Mouse (Mus musculus): ENCODE results near the gene Mmgt2. TPM values are rescaled to one million over a fixed set of nuclear protein-coding genes. Genes with fewer than 3 reads are reported as not detected.

Mmgt2 gene
- polyA plus RNA-seq, 1 experiment from 2014 or later = 42.8 TPM

DNA sequence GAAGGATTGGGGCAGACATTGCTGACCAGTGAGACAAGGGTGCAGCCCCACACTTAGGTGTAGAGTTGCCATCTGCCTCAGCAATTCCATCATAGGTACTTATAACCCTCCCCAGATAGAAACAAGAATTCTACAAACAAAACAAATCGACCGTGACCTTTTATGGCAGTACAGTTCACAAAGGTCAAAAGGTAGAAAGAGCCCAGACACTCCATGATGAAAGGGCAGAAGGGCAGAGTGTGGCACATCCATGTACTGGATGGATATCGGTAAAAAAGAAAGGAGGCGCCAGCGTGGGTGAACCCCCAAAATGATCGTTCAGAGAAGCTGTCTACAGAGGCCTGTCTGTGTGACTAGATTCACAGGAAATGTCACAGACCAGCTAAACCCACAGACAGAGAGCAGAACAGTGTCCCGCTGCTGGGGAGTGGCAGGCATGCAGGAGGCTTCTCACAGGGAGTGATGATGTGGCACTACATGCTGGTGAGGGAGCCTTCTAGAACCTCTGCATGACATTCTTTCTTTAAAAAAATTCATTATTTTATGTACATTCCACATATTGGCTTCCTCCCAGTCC, 30.4 kb downstream of the Mmgt2 start:
- no peaks in the 10 kb centered on the region for H3K9me3 ChIP-seq
- H3K9ac ChIP-seq = 0 out of 2 replicates have a peak overlapping the region, but pooled peaks have one; percentile 14
- H3K36me3 ChIP-seq = no peaks in the 10 kb centered on the region
- H3K4me1 ChIP-seq = peaks cover 4% of the 10 kb centered on the region; the same call in 1 of the 2 replicates
- H3K27ac ChIP-seq (replicated peaks) = no peak overlapping the region
- H3K4me3 ChIP-seq = no peak overlapping the region
- 76% methylated on average over 7 of the region's 7 CpGs for WGBS
- ATAC-seq (ENCODE audit: extremely low read depth, insufficient number of reproducible peaks, low FRiP score, low TSS enrichment) = no peak
- H3K27me3 ChIP-seq (replicated peaks) = no peaks in the 10 kb centered on the region
- no peak overlapping the region for H3K4me2 ChIP-seq

DNA sequence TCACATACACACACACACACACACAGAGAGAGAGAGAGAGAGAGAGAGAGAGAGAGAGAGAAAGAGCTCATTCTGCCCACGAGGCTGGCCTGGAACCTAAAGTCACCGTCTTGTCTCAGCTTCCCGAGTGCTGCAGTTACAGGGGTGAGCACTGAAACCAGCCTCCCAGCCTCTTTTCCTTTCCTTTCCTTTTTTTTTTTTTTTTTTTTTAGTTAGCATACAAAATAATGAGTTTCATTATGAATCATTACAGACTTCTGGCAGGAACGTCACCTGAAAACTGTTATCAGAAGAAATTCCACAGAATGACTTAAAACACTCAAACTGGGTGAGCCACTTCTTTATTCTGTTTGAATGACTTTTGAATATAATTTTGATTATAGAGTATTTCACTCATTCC, 31.5 kb downstream of the Mmgt2 start:
- H3K27me3 ChIP-seq (replicated peaks) = no peaks in the 10 kb centered on the region
- WGBS = 72% methylated on average over 4 of the region's 4 CpGs
- no peak for ATAC-seq (ENCODE audit: extremely low read depth, insufficient number of reproducible peaks, low FRiP score, low TSS enrichment)
- no peak overlapping the region for H3K27ac ChIP-seq (replicated peaks)
- H3K4me2 ChIP-seq = no peak overlapping the region
- H3K9ac ChIP-seq = no peak overlapping the region
- H3K36me3 ChIP-seq = no peaks in the 10 kb centered on the region
- H3K9me3 ChIP-seq = no peaks in the 10 kb centered on the region
- H3K4me3 ChIP-seq = no peak overlapping the region
- peaks cover 4% of the 10 kb centered on the region; the same call in 1 of the 2 replicates for H3K4me1 ChIP-seq

DNA sequence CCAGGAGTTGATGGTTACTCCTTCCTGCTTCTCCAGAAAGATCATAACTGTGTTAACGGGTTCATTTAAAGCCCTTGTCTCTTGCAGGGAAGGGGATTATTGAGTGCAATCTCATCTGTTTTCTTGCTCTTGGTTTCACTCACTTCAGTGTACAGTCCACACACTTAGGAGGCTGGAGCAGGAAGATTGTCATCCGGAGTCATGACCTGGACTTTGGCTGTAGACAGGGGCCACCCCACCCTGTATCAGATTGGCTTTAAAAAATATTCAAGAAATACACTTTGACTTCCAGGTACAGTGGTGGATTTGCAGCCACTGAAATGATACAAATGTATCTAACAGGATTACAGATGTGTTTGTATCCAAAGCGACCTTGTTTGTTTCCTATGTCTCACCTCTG, 43.1 kb downstream of the Mmgt2 start:
- H3K27ac ChIP-seq (replicated peaks) = no peak overlapping the region
- H3K4me2 ChIP-seq = no peak overlapping the region
- H3K9ac ChIP-seq = no peak overlapping the region
- WGBS = 76% methylated on average over 3 of the region's 3 CpGs
- no peaks in the 10 kb centered on the region for H3K4me1 ChIP-seq
- H3K9me3 ChIP-seq = 0 out of 2 replicates have a peak, but pooled peaks cover 3% of the 10 kb centered on the region
- no peaks in the 10 kb centered on the region for H3K36me3 ChIP-seq
- H3K27me3 ChIP-seq (replicated peaks) = no peaks in the 10 kb centered on the region
- ATAC-seq (ENCODE audit: extremely low read depth, insufficient number of reproducible peaks, low FRiP score, low TSS enrichment) = no peak
- no peak overlapping the region for H3K4me3 ChIP-seq

DNA sequence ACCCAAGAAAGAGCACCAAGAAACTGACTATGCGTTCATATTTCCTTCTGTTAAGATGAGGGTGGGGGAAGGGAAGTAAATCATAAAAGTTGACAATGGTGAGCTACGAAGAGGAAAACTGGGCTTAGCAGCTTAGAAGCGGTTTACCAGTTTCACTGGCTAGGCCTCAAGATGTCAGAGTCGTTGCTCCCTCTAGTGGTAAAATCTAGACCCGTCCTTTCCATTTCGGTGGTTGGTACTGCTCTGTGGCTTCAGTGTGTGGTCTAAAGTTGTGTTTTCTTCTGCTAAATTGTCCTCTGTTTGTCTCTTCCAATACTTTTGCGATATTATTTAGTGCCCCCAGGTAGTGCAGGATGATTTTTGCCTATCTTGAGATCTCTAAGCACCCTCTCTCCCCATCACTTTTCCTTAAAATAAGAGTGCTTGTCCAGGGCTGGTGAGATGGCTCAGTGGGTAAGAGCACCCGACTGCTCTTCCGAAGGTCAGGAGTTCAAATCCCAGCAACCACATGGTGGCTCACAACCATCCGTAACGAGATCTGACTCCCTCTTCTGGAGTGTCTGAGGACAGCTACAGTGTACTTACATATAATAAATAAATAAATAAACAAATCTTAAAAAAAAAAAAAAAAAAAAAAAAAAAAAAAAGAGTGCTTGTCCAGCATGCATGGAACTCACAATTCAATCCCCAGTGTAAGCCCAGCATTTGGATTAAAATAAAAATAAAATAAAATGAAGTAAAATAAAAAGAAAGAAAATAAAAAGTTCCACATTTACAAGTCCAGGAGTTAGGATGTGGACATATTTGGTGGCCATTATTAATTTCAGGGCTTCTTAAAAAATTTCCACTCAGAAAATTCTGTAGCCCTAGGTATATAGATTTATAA, 45.1 kb downstream of the Mmgt2 start:
- Histone ChIP-seq H3K9me3 (0 out of 2 replicates have a peak, but pooled peaks cover 3% of the 10 kb centered on the region), H3K4me3 (no peak overlapping the region), H3K9ac (no peak overlapping the region), H3K27me3 (replicated peaks) (no peaks in the 10 kb centered on the region), H3K27ac (replicated peaks) (no peak overlapping the region), H3K4me1 (no peaks in the 10 kb centered on the region), H3K36me3 (no peaks in the 10 kb centered on the region), H3K4me2 (no peak overlapping the region)
- peak; percentile 51; the same call in 1 of the 2 replicates for ATAC-seq (ENCODE audit: extremely low read depth, insufficient number of reproducible peaks, low FRiP score, low TSS enrichment)
- 25% methylated on average over 10 of the region's 11 CpGs for WGBS

DNA sequence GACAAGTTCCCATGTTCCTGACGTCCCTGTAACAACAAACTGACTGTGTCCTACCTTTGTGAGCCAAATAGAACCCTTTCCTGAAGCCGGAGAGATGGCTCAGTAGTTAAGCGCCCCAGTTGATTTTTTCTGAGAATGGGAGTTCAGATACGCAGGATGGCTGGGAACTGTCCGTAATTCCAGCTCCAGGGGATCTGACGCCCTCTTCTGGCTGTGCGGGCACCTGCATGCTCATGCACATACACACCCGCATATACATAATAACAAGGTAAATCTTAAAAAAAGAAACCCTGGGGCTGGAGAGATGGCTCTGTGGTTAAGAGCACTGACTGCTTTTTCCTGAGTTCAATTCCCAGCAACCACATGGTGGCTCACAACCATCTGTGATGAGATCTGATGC, 46.7 kb downstream of the Mmgt2 start:
- 89% methylated on average over 8 of the region's 8 CpGs for WGBS
- no peak overlapping the region for H3K4me3 ChIP-seq

DNA sequence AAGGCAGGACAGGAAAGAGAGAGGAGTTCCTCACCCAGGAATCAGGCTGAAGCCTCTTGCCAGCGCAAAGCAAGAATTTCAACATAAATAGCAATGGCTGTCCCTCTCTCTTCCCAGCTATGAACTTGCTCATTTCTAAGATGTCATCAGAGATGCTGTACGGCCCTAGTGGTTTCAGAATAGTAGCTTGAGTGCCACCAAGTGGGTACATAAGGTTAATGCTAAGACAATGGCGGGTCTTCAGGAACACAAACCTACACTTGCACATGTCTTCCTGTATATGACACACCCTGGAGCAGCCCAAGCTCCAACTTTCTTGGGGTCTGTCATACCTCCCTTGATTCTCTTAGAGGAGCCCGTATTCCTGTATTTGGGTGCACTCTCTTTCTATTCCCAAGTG, 51.3 kb downstream of the Mmgt2 start:
- no peak overlapping the region for H3K27ac ChIP-seq (replicated peaks)
- no peak overlapping the region for H3K4me3 ChIP-seq
- H3K27me3 ChIP-seq (replicated peaks) = no peaks in the 10 kb centered on the region
- no peaks in the 10 kb centered on the region for H3K36me3 ChIP-seq
- H3K9ac ChIP-seq = no peak overlapping the region
- no peak overlapping the region for H3K4me2 ChIP-seq
- no peaks in the 10 kb centered on the region for H3K4me1 ChIP-seq
- 53% methylated on average over 4 of the region's 4 CpGs for WGBS
- H3K9me3 ChIP-seq = 0 out of 2 replicates have a peak, but pooled peaks cover 3% of the 10 kb centered on the region
- no peak for ATAC-seq (ENCODE audit: extremely low read depth, insufficient number of reproducible peaks, low FRiP score, low TSS enrichment)

More for the DNA sequence above, 46.7 kb downstream of the Mmgt2 start:
- no peak overlapping the region for H3K9ac ChIP-seq
- no peak overlapping the region for H3K27ac ChIP-seq (replicated peaks)
- ATAC-seq (ENCODE audit: extremely low read depth, insufficient number of reproducible peaks, low FRiP score, low TSS enrichment) = no peak
- H3K9me3 ChIP-seq = 0 out of 2 replicates have a peak, but pooled peaks cover 3% of the 10 kb centered on the region
- H3K4me1 ChIP-seq = no peaks in the 10 kb centered on the region
- H3K36me3 ChIP-seq = no peaks in the 10 kb centered on the region
- H3K4me2 ChIP-seq = no peak overlapping the region
- no peaks in the 10 kb centered on the region for H3K27me3 ChIP-seq (replicated peaks)

DNA sequence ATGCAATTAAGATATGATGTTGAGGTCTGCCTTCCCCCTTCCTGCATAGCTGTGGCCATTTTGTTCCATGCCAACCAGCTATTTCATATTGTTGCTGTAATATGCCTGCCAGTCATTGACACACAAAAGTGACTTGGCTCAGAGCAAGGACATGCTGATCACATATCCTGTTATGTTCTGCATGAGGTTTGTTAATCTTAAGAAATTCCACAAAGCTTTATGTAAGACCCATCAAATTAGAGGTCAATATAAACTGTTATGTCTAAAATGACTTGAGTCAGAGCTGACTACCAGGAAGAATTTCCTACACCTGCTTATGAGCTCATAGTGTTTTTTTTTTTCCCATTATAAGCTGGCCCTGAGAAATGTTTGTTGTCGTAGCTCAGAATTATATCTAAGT, 52.8 kb downstream of the Mmgt2 start:
- no peak for ATAC-seq (ENCODE audit: extremely low read depth, insufficient number of reproducible peaks, low FRiP score, low TSS enrichment)
- 66% methylated on average over 1 of the region's 1 CpGs for WGBS

DNA sequence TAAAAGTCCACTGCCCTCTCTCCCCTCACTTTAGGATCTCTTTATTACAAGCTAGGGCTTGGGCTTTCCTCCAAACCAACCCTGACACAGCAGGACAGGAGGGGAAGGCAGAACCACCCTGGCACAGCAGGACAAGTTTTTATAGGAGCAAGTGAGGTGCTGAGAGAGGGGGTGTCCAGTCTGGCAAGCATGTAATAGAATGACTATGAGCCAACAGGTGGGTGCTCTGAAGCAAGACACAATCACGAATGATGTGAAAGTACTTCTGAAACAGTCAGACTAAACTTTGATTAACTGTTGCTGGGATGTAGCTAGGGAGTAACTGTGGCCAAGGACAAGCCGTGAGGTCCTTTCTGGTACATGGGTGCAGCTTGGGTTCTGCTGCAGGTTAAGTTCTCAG, 57.7 kb downstream of the Mmgt2 start:
- Histone ChIP-seq H3K4me3 (no peak overlapping the region), H3K27me3 (replicated peaks) (no peaks in the 10 kb centered on the region), H3K9ac (no peak overlapping the region), H3K9me3 (no peaks in the 10 kb centered on the region), H3K4me2 (no peak overlapping the region), H3K4me1 (peaks cover 23% of the 10 kb centered on the region), H3K27ac (replicated peaks) (no peak overlapping the region), H3K36me3 (no peaks in the 10 kb centered on the region)
- WGBS = 77% methylated on average over 2 of the region's 2 CpGs
- ATAC-seq (ENCODE audit: extremely low read depth, insufficient number of reproducible peaks, low FRiP score, low TSS enrichment) = no peak

More for the DNA sequence above, 52.8 kb downstream of the Mmgt2 start:
- H3K36me3 ChIP-seq = no peaks in the 10 kb centered on the region
- no peak overlapping the region for H3K27ac ChIP-seq (replicated peaks)
- no peak overlapping the region for H3K4me2 ChIP-seq
- H3K4me1 ChIP-seq = no peaks in the 10 kb centered on the region
- H3K4me3 ChIP-seq = no peak overlapping the region
- no peaks in the 10 kb centered on the region for H3K9me3 ChIP-seq
- H3K9ac ChIP-seq = no peak overlapping the region
- no peaks in the 10 kb centered on the region for H3K27me3 ChIP-seq (replicated peaks)

DNA sequence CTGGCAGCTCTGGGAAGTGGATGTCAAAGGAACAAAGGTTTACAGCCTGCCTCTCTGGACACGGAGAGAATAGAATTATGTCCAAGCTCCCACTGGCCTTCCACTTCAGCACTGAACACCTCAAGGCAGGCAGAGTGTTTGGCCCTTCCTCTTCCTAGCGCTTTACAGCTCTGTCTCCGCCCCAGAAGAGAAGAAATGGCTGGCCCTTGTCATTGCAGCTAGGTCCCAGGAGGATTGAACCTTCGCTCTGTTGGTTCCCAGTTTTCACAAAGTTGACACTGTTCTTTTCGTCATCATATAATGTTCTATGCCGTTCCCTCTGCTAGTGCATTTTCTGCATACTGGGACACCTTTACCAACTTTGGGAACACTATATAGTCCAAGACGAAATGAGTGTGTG, 59.8 kb downstream of the Mmgt2 start:
- 0 out of 2 replicates have a peak overlapping the region, but pooled peaks have one; percentile 28 for H3K27ac ChIP-seq (replicated peaks)
- no peak for ATAC-seq (ENCODE audit: extremely low read depth, insufficient number of reproducible peaks, low FRiP score, low TSS enrichment)
- H3K4me3 ChIP-seq = no peak overlapping the region
- 60% methylated on average over 7 of the region's 7 CpGs for WGBS
- peaks cover 16% of the 10 kb centered on the region for H3K36me3 ChIP-seq
- no peak overlapping the region for H3K9ac ChIP-seq
- H3K4me1 ChIP-seq = peaks cover 23% of the 10 kb centered on the region
- H3K27me3 ChIP-seq (replicated peaks) = no peaks in the 10 kb centered on the region
- H3K9me3 ChIP-seq = no peaks in the 10 kb centered on the region
- H3K4me2 ChIP-seq = no peak overlapping the region

DNA sequence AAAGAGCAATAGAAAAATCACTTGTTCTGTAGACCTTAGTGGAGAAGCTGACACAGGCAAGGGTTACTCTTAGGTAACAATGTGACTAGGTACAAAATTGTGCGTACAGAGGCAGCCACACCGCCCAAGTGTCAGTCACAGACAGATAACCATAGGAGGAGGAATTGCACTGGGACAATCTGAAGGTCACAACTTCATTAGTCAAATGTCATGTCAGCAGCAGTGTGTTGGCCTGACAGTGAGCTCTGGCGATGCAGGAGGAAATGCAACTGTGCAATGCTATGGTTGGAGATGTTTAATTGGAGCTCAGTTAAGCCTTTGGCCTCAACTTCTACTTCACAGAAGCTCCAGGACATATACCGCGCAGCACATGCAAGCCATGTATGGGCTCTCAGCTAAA, 62.2 kb downstream of the Mmgt2 start:
- Histone ChIP-seq H3K4me2 (no peak overlapping the region), H3K4me3 (no peak overlapping the region), H3K9me3 (no peaks in the 10 kb centered on the region), H3K4me1 (peaks cover 23% of the 10 kb centered on the region), H3K27ac (replicated peaks) (peak overlapping the region; percentile 1; the same call in 1 of the 2 replicates), H3K36me3 (peaks cover 36% of the 10 kb centered on the region), H3K9ac (no peak overlapping the region), H3K27me3 (replicated peaks) (no peaks in the 10 kb centered on the region)
- WGBS = 54% methylated on average over 5 of the region's 5 CpGs
- no peak for ATAC-seq (ENCODE audit: extremely low read depth, insufficient number of reproducible peaks, low FRiP score, low TSS enrichment)
